Comparison of ENCODE assay signal across 24 mouse cellular contexts in the genomic region with DNA sequence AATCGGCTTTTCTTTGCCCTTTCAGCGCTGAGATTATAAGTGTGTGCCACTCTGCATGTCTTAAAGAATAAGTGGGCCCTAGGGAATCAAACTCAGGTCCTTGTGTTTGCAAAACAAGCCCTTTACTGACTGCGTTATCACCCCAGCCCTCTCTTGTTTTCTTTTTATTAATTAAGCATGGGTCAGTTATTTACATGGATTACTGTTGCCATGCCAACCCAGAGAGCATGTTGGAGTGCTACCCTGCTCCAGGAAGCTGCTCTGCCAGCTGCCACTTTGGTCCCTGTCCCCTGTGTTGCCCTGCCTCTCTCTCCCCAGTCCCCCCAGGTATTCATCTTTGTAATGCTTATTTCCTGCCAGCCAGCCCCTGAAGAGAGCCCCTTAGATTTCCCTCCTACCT.
"Had no signal": no experiment of that assay in that cellular context is flagged by ENCODE, and none has a peak within 500 bp of the region (broad histone marks: within the 10 kb centered on the region; RNA-seq: fewer than 3 reads in every experiment).

No protein-coding gene starts in this region.

- H3K9ac ChIP-seq: heart, embryonic 13.5 days; heart, embryonic 15.5 days; hindbrain, embryonic 12.5 days; kidney, embryonic 15.5 days; limb, embryonic 13.5 days; limb, embryonic 15.5 days had no signal

- DNase-seq: gastrocnemius, postnatal 14 days; gastrocnemius, postnatal 36 days; heart, adult 11 months; heart, adult 2 months; heart, postnatal 14 days; heart, postnatal 36 days; kidney, adult 11 months; kidney, adult 2 months; kidney, adult 9 months; kidney, postnatal 14 days; kidney, postnatal 36 days; layer of hippocampus, adult 9-11 months; layer of hippocampus, postnatal 36 days; left cerebral cortex, postnatal 4 days had no signal

- H3K4me2 ChIP-seq: heart, embryonic 11.5 days; heart, embryonic 13.5 days; heart, embryonic 15.5 days; hindbrain, embryonic 12.5 days; kidney, embryonic 15.5 days; limb, embryonic 13.5 days; limb, embryonic 15.5 days had no signal

- ATAC-seq: hindbrain, embryonic 16.5 days; intestine, embryonic 16.5 days had no signal

- H3K4me3 ChIP-seq: heart, adult 2 months; heart, embryonic 13.5 days; heart, embryonic 15.5 days; hindbrain, embryonic 12.5 days; kidney, embryonic 15.5 days; limb, embryonic 13.5 days; limb, embryonic 15.5 days had no signal

- H3K27ac ChIP-seq: heart, adult 2 months; heart, embryonic 13.5 days; heart, embryonic 15.5 days; hindbrain, embryonic 12.5 days; kidney, embryonic 15.5 days; kidney, postnatal 0 days; limb, embryonic 13.5 days; limb, embryonic 15.5 days had no signal

- H3K36me3 ChIP-seq: heart, embryonic 13.5 days; heart, embryonic 15.5 days; hindbrain, embryonic 12.5 days; kidney, embryonic 15.5 days; limb, embryonic 13.5 days; limb, embryonic 15.5 days had no signal

- H3K4me1 ChIP-seq: kidney, embryonic 15.5 days had no signal

- H3K9me3 ChIP-seq: heart, embryonic 13.5 days; heart, embryonic 15.5 days; hindbrain, embryonic 12.5 days; kidney, embryonic 15.5 days; limb, embryonic 13.5 days; limb, embryonic 15.5 days had no signal

- H3K27me3 ChIP-seq: heart, embryonic 13.5 days; heart, embryonic 15.5 days; hindbrain, embryonic 12.5 days; kidney, embryonic 15.5 days; limb, embryonic 13.5 days; limb, embryonic 15.5 days had no signal
